Mouse (Mus musculus) CH12.LX (cell line): ENCODE measurements at regions not wholly inside any gene's neighbourhood (a gene's known extent, or its start where the extent isn't known, plus 50 kb on each side); places are given as distances from the start of the nearest gene placed in this dataset.

Experiments used
- DNase-seq: peaks from one replicate; pipeline ENCODE4 v3.0.0-alpha.2; 2013; ENCODE audit errors: extremely low read depth
- H3K27ac ChIP-seq: 2 replicates; pipeline ENCODE4 v1.5.1; 2012; ENCODE audit warnings: low read depth, mild to moderate bottlenecking, control low read depth, moderate library complexity; ENCODE audit not compliant: insufficient read depth
- H3K27me3 ChIP-seq: replicated peaks from 2 replicates; pipeline ENCODE3; 2012; ENCODE audit warnings: inconsistent platforms
- H3K36me3 ChIP-seq, 2 experiments: replicated peaks in 1 of 2; 2 replicates each; pipeline versions ENCODE3 to v1.6.1; 2012; ENCODE audit warnings: inconsistent platforms in 1 of 2, low read length in 1 of 2, mild to moderate bottlenecking in 1 of 2, mixed read lengths in 1 of 2, moderate library complexity in 1 of 2; ENCODE audit not compliant: control insufficient read depth in 1 of 2, insufficient read depth in 1 of 2
- H3K4me1 ChIP-seq, 2 experiments: 2 replicates each; pipeline ENCODE4 v1.6.1; 2012; ENCODE audit warnings: inconsistent platforms in 1 of 2, moderate library complexity in 1 of 2; ENCODE audit not compliant: insufficient read depth in 2 of 2, control insufficient read depth in 1 of 2
- H3K4me2 ChIP-seq: 2 replicates; pipeline ENCODE4 v1.6.1; 2012; ENCODE audit warnings: low read depth, mild to moderate bottlenecking, control low read depth; ENCODE audit not compliant: poor library complexity, insufficient read depth, severe bottlenecking
- H3K4me3 ChIP-seq, 3 experiments: fragments of 150-350 bp in 1 of 3; sonication (generic) in 1 of 3; replicated peaks in 1 of 3; 2 replicates each; pipeline versions ENCODE3 to v1.5.1; 2011 to 2012; ENCODE audit warnings: low read depth in 2 of 3, low read length in 2 of 3, mild to moderate bottlenecking in 2 of 3, moderate library complexity in 2 of 3, control low read depth in 1 of 3, improper control_type of control experiment in 1 of 3, inconsistent platforms in 1 of 3, mixed read lengths in 1 of 3; ENCODE audit not compliant: poor library complexity in 1 of 3
- H3K79me2 ChIP-seq: replicated peaks from 2 replicates; pipeline ENCODE4 v1.6.1; 2012; ENCODE audit warnings: mild to moderate bottlenecking, moderate library complexity; ENCODE audit not compliant: control insufficient read depth, poor library complexity, insufficient read depth, severe bottlenecking; ENCODE audit errors: extremely low read depth
- H3K9ac ChIP-seq: 2 replicates; pipeline ENCODE4 v1.6.1; 2012; ENCODE audit warnings: low read depth, mild to moderate bottlenecking, control low read depth, moderate library complexity; ENCODE audit not compliant: insufficient read depth
- H3K9me3 ChIP-seq: replicated peaks from 2 replicates; pipeline ENCODE3; 2012; ENCODE audit warnings: low read length, inconsistent platforms, mixed read lengths
- E2F4 ChIP-seq: IDR thresholded peaks from 2 replicates; pipeline ENCODE4 v1.6.1; 2011; ENCODE audit warnings: low read depth, low read length, improper control_type of control experiment; ENCODE audit not compliant: insufficient replicate concordance
- ELF1 ChIP-seq: IDR thresholded peaks from 2 replicates; pipeline ENCODE4 v1.6.1; 2014; ENCODE audit warnings: low read depth, mild to moderate bottlenecking, inconsistent platforms, low read length, improper control_type of control experiment
- EP300 ChIP-seq: IDR thresholded peaks from 2 replicates; pipeline ENCODE4 v1.6.1; 2011; ENCODE audit warnings: low read length, improper control_type of control experiment
- JUND ChIP-seq: conservative IDR thresholded peaks from 2 replicates; pipeline ENCODE4 v1.6.1; 2011; ENCODE audit warnings: low read depth, low read length, improper control_type of control experiment
- MYC ChIP-seq: IDR thresholded peaks from 2 replicates; pipeline ENCODE4 v1.6.1; 2011; ENCODE audit warnings: low read depth, mild to moderate bottlenecking, improper control_type of control experiment, low read length
- NELFE ChIP-seq: IDR thresholded peaks from 2 replicates; pipeline ENCODE4 v1.6.1; 2011; ENCODE audit warnings: low read depth, low read length, improper control_type of control experiment
- PAX5 ChIP-seq: IDR thresholded peaks from 2 replicates; pipeline ENCODE4 v1.6.1; 2012; ENCODE audit warnings: low read length, inconsistent platforms, mixed read lengths
- UBTF ChIP-seq: IDR thresholded peaks from 2 replicates; pipeline ENCODE4 v1.6.1; 2012; ENCODE audit warnings: low read depth, mild to moderate bottlenecking, inconsistent platforms, low read length, improper control_type of control experiment, moderate library complexity
- USF1 ChIP-seq: IDR thresholded peaks from 2 replicates; pipeline ENCODE4 v1.6.1; 2014; ENCODE audit warnings: low read depth, mild to moderate bottlenecking, inconsistent platforms, low read length, improper control_type of control experiment
- ZC3H11A ChIP-seq: IDR thresholded peaks from 2 replicates; pipeline ENCODE4 v1.6.1; 2012; ENCODE audit warnings: low read depth, mild to moderate bottlenecking, inconsistent platforms, low read length, improper control_type of control experiment
- dilution Hi-C: fragments of 300-500 bp; cut with MboI; formaldehyde crosslinking; loops from 2 replicates; pipeline ENCODE4 v1.14.3; 2020; ENCODE audit warnings: low sequenced_read_pairs; ENCODE audit not compliant: extremely low pct_unique_long_range_greater_than_20kb, extremely low pct_ligation_motif_present
- in situ Hi-C: fragments of 300-500 bp; cut with MboI; formaldehyde crosslinking; loops from 3 replicates; pipeline ENCODE4 v1.14.3; 2019; ENCODE audit warnings: low sequenced_read_pairs, low pct_ligation_motif_present, low pct_unique_long_range_greater_than_20kb, mixed read lengths

- dilution Hi-C loops, result no loop called here
- H3K36me3 ChIP-seq, result no peaks in the 10 kb centered on the region
- no peak for TF ChIP-seq MYC
- TF ChIP-seq E2F4, result no peak
- TF ChIP-seq UBTF, result no peak
- no peak for TF ChIP-seq JUND
- TF ChIP-seq PAX5, result no peak
- TF ChIP-seq USF1, result no peak
- TF ChIP-seq EP300, result no peak
- no peak for TF ChIP-seq ELF1
- TF ChIP-seq ZC3H11A, result no peak
- no peak for TF ChIP-seq NELFE
- TF ChIP-seq, all 38 proteins: peak for 0
- Histone ChIP-seq H3K9ac (no peak overlapping the region), H3K27me3 (no peaks in the 10 kb centered on the region), H3K27ac (no peak overlapping the region), H3K79me2 (no peaks in the 10 kb centered on the region), H3K4me1 (no peaks in the 10 kb centered on the region), H3K4me3 (no peak overlapping the region), H3K4me2 (no peak overlapping the region), H3K9me3 (no peaks in the 10 kb centered on the region)
- DNase-seq, result no peak
- in situ Hi-C loops, result no loop called here
Observed at GRCm38 (mm10) chr3:66373807-66374575, 77.4 kb upstream of the Veph1 start.
